Mouse (Mus musculus) urinary bladder, adult 18-20 months (tissue): ENCODE results near the gene Sntb2.
A peak's percentile ranks its signal among the peaks of the same experiment; 100 is the strongest.

Source experiments
- DNase-seq, 2 experiments: peaks; one replicate each; pipeline ENCODE4 v3.0.0; 2022; ENCODE audit warnings: low spot score in 2 of 2, mixed read lengths in 2 of 2

Sntb2 gene

DNA sequence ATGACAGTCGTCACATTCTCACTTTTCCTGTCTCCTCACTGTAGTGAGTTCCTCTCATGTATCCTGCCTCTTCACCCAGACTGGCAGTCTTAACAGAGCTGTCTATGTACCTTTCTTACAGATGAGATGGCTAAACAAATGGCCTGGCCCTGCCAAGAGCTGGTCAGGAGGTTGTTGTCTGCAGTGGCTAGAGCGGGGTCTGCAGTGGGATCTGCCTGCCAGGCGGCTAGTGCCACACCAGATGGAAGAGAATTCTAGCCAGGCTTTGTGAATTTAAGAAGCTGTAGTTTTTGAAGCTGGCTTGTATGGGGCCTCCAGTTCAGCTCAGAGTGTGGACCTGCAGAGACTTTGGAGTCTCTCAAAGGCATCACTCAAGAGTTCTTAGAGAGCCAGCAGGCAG lies 100.1 kb downstream of the Sntb2 start:
- no peak for DNase-seq

- DNase-seq = no peak
Measured at GRCm38 (mm10) chr8:107036626-107037025, 101.1 kb downstream of the Sntb2 start.

DNA sequence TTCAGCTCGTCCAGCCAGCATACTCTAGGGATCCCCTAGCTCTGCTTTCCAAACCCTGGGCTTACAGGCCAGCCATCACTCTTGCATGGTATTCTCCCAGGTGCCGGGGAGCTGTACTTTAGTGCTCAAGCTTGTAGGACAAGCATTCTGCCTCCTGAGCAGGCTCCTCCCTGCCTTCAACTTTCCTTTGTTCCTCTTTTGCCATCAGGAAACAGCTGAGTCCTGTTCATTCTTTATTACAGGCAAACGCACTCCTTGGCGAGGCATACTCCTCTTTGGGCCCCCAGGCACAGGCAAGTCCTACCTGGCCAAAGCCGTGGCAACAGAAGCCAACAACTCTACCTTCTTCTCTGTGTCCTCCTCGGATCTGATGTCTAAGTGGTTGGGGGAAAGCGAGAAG lies 105.1 kb downstream of the Sntb2 start:
- DNase-seq = no peak

DNA sequence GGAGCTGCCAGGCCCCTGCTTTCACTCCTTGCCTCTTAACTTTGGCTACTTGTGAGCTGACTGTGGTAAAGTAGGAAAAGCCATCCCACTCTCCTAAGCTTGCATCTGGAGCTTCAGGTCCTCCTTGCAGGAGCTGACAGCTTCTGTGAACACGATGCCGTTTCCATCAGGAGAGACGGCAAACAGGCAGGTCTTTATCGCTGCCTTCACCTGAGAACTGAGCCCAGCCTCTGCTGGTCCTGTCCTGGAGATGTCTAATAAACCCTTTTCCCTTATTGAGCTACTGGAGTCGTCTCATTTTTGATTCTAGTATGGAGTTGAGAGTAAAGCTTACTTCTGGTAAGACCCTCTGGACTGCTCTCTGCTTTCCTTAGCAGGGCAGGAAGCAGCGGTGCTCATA lies 109.9 kb downstream of the Sntb2 start:
- DNase-seq = no peak

DNA sequence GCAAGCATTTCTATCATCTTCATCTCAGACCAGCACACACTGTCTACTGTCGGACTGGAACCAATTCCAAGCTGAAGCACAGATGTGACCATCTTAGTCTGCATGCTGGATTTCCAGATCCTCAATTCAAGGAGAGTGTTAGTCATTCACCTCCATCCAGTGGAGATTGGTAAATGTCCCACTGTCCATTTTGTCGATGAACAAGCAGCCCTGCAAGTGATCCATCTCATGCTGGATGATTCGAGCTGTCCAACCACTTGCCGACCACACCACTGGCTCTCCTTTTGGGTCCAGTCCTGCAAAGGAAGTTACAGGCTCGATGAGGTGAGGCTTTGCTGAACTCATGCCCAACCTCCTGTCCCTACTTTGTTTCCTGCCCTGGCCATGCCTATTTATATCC lies 111.4 kb downstream of the Sntb2 start:
- DNase-seq = no peak

- peak; percentile 72 to 77 for DNase-seq
Measured at GRCm38 (mm10) chr8:107048061-107048941, 112.8 kb downstream of the Sntb2 start, which contains the start of gene Pdf. TSS of gene Pdf (minus strand) at chr8:107048614.

DNA sequence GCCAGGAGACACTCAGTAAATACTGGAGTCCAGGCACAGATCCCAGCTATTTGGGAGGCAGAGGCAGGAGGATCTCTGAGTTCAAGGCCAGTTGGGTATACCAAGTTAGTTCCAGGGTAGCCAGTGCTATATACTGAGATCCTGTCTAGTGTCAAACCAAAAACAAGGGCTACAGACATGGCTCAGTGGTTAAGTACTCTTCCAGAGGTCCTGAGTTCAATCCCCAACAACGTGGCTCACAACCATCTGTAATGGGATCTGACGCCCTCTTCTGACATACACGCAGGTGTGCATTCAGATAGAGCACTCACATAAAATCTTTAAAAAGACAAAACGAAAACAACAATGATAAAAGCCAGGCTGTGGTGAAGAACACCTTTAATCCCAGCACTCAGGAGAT lies 113.9 kb downstream of the Sntb2 start:
- DNase-seq = no peak

DNA sequence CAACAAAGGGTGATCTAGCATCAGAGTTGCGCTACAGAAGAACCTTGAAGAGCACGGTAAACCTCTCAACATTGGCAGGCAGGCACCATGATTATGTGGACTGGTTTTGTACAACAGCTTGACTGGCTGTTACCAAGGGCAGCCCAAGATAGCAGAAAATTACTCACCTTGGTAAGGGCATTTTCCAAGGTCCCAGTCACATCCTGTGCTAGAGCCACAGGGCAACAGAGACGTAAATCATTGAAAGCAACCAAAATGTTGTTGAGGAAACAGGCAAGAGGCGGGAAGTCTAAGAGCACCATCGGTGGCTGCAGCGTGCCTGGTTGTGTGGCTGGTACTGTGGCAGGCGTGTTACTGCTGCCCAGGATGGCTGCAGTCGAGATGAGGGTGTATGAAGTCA lies 116.5 kb downstream of the Sntb2 start:
- DNase-seq = no peak

DNA sequence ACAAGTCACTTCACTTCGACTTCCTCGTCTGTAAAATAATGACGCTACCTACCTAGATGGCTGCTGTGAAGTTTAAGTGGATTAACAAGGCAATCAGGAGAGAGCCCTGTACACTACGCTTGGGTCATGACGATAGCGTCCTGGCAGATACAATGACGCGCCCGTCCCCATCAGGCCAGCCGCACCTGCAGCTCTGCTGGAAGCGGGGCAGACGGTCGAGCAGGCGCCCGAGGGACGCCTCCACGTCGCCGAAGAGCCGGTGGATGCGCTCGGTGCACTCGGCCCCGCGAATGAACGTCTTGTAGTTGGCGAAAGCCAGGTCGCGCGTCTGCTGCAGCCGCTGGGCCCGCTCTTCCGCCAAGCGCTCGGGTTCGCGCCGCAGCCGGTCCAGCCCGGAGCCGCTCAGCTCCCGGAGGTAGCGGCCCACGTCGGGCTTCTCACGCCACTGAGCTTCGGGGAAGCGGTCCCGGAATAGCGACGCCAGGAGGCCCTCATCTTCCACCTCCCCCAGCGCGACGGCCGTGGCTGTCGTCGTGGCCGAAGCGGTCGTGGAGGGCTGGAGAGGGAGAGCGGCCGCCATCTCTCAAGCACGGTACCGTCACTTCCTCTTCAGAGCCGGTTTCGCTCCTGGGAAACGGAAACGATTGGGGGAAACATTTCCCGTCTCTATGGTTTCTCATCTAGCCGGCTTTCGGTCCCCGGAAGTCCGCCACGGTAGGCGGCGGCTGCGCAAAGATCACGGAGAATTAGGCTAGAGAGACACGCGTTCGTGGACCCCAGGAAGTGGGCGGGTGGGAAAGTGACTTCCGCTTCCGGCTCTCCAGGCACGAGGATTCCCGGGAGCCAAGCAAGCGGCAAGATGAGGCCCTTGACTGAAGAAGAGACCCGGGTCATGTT lies 120.8 kb downstream of the Sntb2 start, which contains the start of the genes Cog8 and Nip7:
TSS of gene Cog8 (minus strand) at position 614 of the 897 bp plus-strand sequence.
TSS of gene Nip7 (plus strand) at position 802 of the 897 bp plus-strand sequence.
- DNase-seq = peak; percentile 86 to 97

GRCm38 (mm10) chr8:107056973-107057369 lies 121.4 kb downstream of the Sntb2 start:
- no peak for DNase-seq

DNA sequence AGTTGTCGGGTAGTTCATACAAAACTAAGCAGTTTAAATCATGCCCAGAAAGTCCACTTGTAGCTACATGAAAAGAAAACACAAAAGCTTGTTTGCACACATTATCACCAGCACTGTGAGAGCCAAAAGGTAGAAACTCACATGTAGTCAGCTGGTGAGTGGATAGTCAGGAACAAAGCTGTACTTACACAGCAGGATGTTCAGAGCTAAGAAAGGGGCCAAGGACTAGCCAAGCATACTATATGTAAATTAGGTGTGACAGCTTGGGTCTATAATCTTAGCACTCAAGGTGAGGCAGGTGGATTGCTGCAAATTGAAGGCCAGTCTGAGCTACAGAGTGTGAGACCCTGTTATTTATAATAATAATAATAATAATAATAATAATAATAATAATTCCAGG lies 127.1 kb downstream of the Sntb2 start:
- DNase-seq = no peak

DNA sequence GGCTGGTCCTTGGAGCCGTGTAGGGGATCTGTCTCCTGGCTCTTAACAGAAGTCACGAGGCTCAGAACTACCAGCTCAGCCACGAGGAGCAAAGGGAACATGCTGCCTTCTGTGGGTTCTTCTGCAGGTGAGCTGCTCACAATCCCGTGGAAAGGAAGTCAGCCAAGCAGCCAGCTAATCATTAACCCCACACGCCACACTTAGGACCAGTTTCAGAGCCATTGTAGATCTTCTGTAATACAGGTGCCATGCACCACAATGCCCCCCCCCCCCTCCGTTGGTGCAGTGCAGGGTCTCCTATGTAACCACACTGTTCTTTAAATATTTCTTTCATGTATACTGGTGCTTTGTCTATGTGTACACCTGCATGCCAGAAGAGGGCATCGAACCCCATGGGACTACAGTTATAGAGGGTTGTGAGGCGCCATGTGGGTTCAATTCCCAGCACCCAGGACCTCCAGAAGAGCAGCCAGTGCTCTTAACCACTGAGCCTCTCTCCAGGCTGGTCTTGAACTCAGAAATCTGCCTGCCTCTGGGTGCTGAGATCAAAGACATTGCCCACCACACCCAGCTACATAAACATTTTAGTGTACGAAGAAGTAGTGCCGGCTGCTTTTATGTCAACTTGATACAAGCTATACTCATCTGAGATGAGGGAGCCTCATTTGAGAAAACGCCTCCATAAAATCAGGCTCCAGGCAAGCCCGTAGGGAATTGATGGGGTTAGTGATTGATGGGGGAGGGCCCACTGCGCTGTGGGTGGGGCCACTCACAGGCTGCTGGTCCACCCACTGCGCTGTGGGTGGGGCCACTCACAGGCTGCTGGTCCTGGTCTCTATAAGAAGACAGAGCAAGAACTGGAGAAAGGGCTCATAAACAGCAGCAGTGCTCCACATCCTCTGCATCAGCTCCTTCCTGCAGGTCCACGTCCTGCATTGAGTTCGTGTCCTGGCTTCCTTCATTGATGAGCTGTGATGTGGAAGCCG lies 130.3 kb downstream of the Sntb2 start, which contains the start of gene Tmed6:
TSS of gene Tmed6 (minus strand) at position 134 of the 986 bp plus-strand sequence.
- no peak for DNase-seq
